Mouse (Mus musculus) CH12.LX (cell line): ENCODE data around the gene Moxd1. TPM values are rescaled to one million over a fixed set of nuclear protein-coding genes. Genes with fewer than 3 reads are reported as not detected.

ENCODE experiments used
- DNase-seq: peaks from one replicate; pipeline ENCODE4 v3.0.0-alpha.2; 2013; ENCODE audit errors: extremely low read depth
- H3K27ac ChIP-seq: 2 replicates; pipeline ENCODE4 v1.5.1; 2012; ENCODE audit warnings: low read depth, mild to moderate bottlenecking, control low read depth, moderate library complexity; ENCODE audit not compliant: insufficient read depth
- H3K27me3 ChIP-seq: replicated peaks from 2 replicates; pipeline ENCODE3; 2012; ENCODE audit warnings: inconsistent platforms
- H3K36me3 ChIP-seq, 2 experiments: replicated peaks in 1 of 2; 2 replicates each; pipeline versions ENCODE3 to v1.6.1; 2012; ENCODE audit warnings: inconsistent platforms in 1 of 2, low read length in 1 of 2, mild to moderate bottlenecking in 1 of 2, mixed read lengths in 1 of 2, moderate library complexity in 1 of 2; ENCODE audit not compliant: control insufficient read depth in 1 of 2, insufficient read depth in 1 of 2
- H3K4me1 ChIP-seq, 2 experiments: 2 replicates each; pipeline ENCODE4 v1.6.1; 2012; ENCODE audit warnings: inconsistent platforms in 1 of 2, moderate library complexity in 1 of 2; ENCODE audit not compliant: insufficient read depth in 2 of 2, control insufficient read depth in 1 of 2
- H3K4me2 ChIP-seq: 2 replicates; pipeline ENCODE4 v1.6.1; 2012; ENCODE audit warnings: low read depth, mild to moderate bottlenecking, control low read depth; ENCODE audit not compliant: poor library complexity, insufficient read depth, severe bottlenecking
- H3K4me3 ChIP-seq, 3 experiments: fragments of 150-350 bp in 1 of 3; sonication (generic) in 1 of 3; replicated peaks in 1 of 3; 2 replicates each; pipeline versions ENCODE3 to v1.5.1; 2011 to 2012; ENCODE audit warnings: low read depth in 2 of 3, low read length in 2 of 3, mild to moderate bottlenecking in 2 of 3, moderate library complexity in 2 of 3, control low read depth in 1 of 3, improper control_type of control experiment in 1 of 3, inconsistent platforms in 1 of 3, mixed read lengths in 1 of 3; ENCODE audit not compliant: poor library complexity in 1 of 3
- H3K79me2 ChIP-seq: replicated peaks from 2 replicates; pipeline ENCODE4 v1.6.1; 2012; ENCODE audit warnings: mild to moderate bottlenecking, moderate library complexity; ENCODE audit not compliant: control insufficient read depth, poor library complexity, insufficient read depth, severe bottlenecking; ENCODE audit errors: extremely low read depth
- H3K9ac ChIP-seq: 2 replicates; pipeline ENCODE4 v1.6.1; 2012; ENCODE audit warnings: low read depth, mild to moderate bottlenecking, control low read depth, moderate library complexity; ENCODE audit not compliant: insufficient read depth
- H3K9me3 ChIP-seq: replicated peaks from 2 replicates; pipeline ENCODE3; 2012; ENCODE audit warnings: low read length, inconsistent platforms, mixed read lengths
- BHLHE40 ChIP-seq: IDR thresholded peaks from 2 replicates; pipeline ENCODE4 v1.6.1; 2011; ENCODE audit warnings: mild to moderate bottlenecking, low read depth, low read length, improper control_type of control experiment
- CHD1 ChIP-seq: IDR thresholded peaks from 2 replicates; pipeline ENCODE4 v1.6.1; 2012; ENCODE audit warnings: low read depth, low read length, improper control_type of control experiment, inconsistent platforms
- CHD2 ChIP-seq: IDR thresholded peaks from 2 replicates; pipeline ENCODE4 v1.6.1; 2011; ENCODE audit warnings: low read length, improper control_type of control experiment
- E2F4 ChIP-seq: IDR thresholded peaks from 2 replicates; pipeline ENCODE4 v1.6.1; 2011; ENCODE audit warnings: low read depth, low read length, improper control_type of control experiment; ENCODE audit not compliant: insufficient replicate concordance
- ETS1 ChIP-seq: conservative IDR thresholded peaks from 2 replicates; pipeline ENCODE4 v1.6.1; 2012; ENCODE audit warnings: low read depth, mild to moderate bottlenecking, inconsistent platforms, low read length, improper control_type of control experiment, moderate library complexity
- JUND ChIP-seq: conservative IDR thresholded peaks from 2 replicates; pipeline ENCODE4 v1.6.1; 2011; ENCODE audit warnings: low read depth, low read length, improper control_type of control experiment
- KAT2A ChIP-seq: IDR thresholded peaks from 2 replicates; pipeline ENCODE4 v1.6.1; 2012; ENCODE audit warnings: low read length, improper control_type of control experiment, inconsistent platforms; ENCODE audit not compliant: insufficient replicate concordance
- MAFK ChIP-seq: IDR thresholded peaks from 2 replicates; pipeline ENCODE4 v1.6.1; 2011; ENCODE audit warnings: low read length, improper control_type of control experiment; ENCODE audit not compliant: insufficient replicate concordance
- MAX ChIP-seq: IDR thresholded peaks from 2 replicates; pipeline ENCODE4 v1.6.1; 2011; ENCODE audit warnings: low read length, improper control_type of control experiment
- MEF2A ChIP-seq: IDR thresholded peaks from 2 replicates; pipeline ENCODE4 v1.6.1; 2014; ENCODE audit warnings: low read depth, mild to moderate bottlenecking, inconsistent platforms, low read length, improper control_type of control experiment, borderline replicate concordance
- MXI1 ChIP-seq: IDR thresholded peaks from 2 replicates; pipeline ENCODE4 v1.6.1; 2011; ENCODE audit warnings: mild to moderate bottlenecking, low read depth, low read length, improper control_type of control experiment
- MYC ChIP-seq: IDR thresholded peaks from 2 replicates; pipeline ENCODE4 v1.6.1; 2011; ENCODE audit warnings: low read depth, mild to moderate bottlenecking, improper control_type of control experiment, low read length
- NELFE ChIP-seq: IDR thresholded peaks from 2 replicates; pipeline ENCODE4 v1.6.1; 2011; ENCODE audit warnings: low read depth, low read length, improper control_type of control experiment
- SIN3A ChIP-seq: IDR thresholded peaks from 2 replicates; pipeline ENCODE4 v1.6.1; 2012; ENCODE audit warnings: low read length, improper control_type of control experiment, inconsistent platforms
- SMC3 ChIP-seq: IDR thresholded peaks from 2 replicates; pipeline ENCODE4 v1.6.1; 2011; ENCODE audit warnings: low read depth, low read length, improper control_type of control experiment
- TBP ChIP-seq: conservative IDR thresholded peaks from 2 replicates; pipeline ENCODE4 v1.6.1; 2011; ENCODE audit warnings: low read depth, low read length, improper control_type of control experiment
- TCF12 ChIP-seq: IDR thresholded peaks from 2 replicates; pipeline ENCODE4 v1.6.1; 2014; ENCODE audit warnings: low read depth, mild to moderate bottlenecking, inconsistent platforms, low read length, improper control_type of control experiment
- USF1 ChIP-seq: IDR thresholded peaks from 2 replicates; pipeline ENCODE4 v1.6.1; 2014; ENCODE audit warnings: low read depth, mild to moderate bottlenecking, inconsistent platforms, low read length, improper control_type of control experiment
- ZC3H11A ChIP-seq: IDR thresholded peaks from 2 replicates; pipeline ENCODE4 v1.6.1; 2012; ENCODE audit warnings: low read depth, mild to moderate bottlenecking, inconsistent platforms, low read length, improper control_type of control experiment
- ZNF384 ChIP-seq: IDR thresholded peaks from 2 replicates; pipeline ENCODE4 v1.6.1; 2012; ENCODE audit warnings: low read depth, low read length, improper control_type of control experiment, inconsistent platforms
- dilution Hi-C: fragments of 300-500 bp; cut with MboI; formaldehyde crosslinking; loops from 2 replicates; pipeline ENCODE4 v1.14.3; 2020; ENCODE audit warnings: low sequenced_read_pairs; ENCODE audit not compliant: extremely low pct_unique_long_range_greater_than_20kb, extremely low pct_ligation_motif_present
- in situ Hi-C: fragments of 300-500 bp; cut with MboI; formaldehyde crosslinking; loops from 3 replicates; pipeline ENCODE4 v1.14.3; 2019; ENCODE audit warnings: low sequenced_read_pairs, low pct_ligation_motif_present, low pct_unique_long_range_greater_than_20kb, mixed read lengths
- polyA plus RNA-seq: library from polyadenylated mRNA; unstranded; fragments of >175 nt; gene quantifications from 2 replicates; pipeline ENCODE4 v1.2.1, GENCODE M21; 2012; ENCODE audit warnings: low read depth; ENCODE audit not compliant: insufficient read length
- total RNA-seq, 2 experiments: library from RNA; depleted of rRNA; stranded (reverse); fragments of 300-350 nt in 1 of 2; fragments of >200 nt in 1 of 2; gene quantifications; 2 replicates each; pipeline ENCODE4 v1.2.3; 2012 to 2014

Moxd1 gene
- total and polyA plus RNA-seq, 3 experiments: not detected

GRCm38 (mm10) chr10:24235426-24236283, 12.3 kb downstream of the Moxd1 start:
- in situ Hi-C loops: loop anchor here (10.0 kb wide), 1 partner anchor 69 kb away; no protein-coding TSS in a partner anchor

GRCm38 (mm10) chr10:24246815-24247214, 23.5 kb downstream of the Moxd1 start:
- in situ Hi-C loops: no loop called here
- no peaks in the 10 kb centered on the region for H3K27me3 ChIP-seq
- dilution Hi-C loops: no loop called here
- H3K79me2 ChIP-seq: no peaks in the 10 kb centered on the region
- H3K27ac ChIP-seq: no peak overlapping the region
- no peak overlapping the region for H3K4me3 ChIP-seq
- H3K9ac ChIP-seq: no peak overlapping the region
- H3K4me2 ChIP-seq: no peak overlapping the region
- no peaks in the 10 kb centered on the region for H3K36me3 ChIP-seq
- DNase-seq: no peak
- H3K4me1 ChIP-seq: no peaks in the 10 kb centered on the region
- TF ChIP-seq E2F4: no peak
- no peaks in the 10 kb centered on the region for H3K9me3 ChIP-seq

More at GRCm38 (mm10) chr10:24235426-24236283, 12.3 kb downstream of the Moxd1 start:
- Histone ChIP-seq H3K27ac (no peak overlapping the region), H3K79me2 (no peaks in the 10 kb centered on the region), H3K27me3 (no peaks in the 10 kb centered on the region), H3K4me2 (no peak overlapping the region), H3K4me1 (no peaks in the 10 kb centered on the region), H3K4me3 (no peak overlapping the region), H3K9me3 (peaks cover 5% of the 10 kb centered on the region), H3K9ac (no peak overlapping the region), H3K36me3 (no peaks in the 10 kb centered on the region)
- no peak for DNase-seq
- dilution Hi-C loops: no loop called here
- TF ChIP-seq MEF2A (no peak), MAFK (no peak), ZNF384 (no peak), SIN3A (no peak)

GRCm38 (mm10) chr10:24248116-24248515, 24.8 kb downstream of the Moxd1 start:
- no peak overlapping the region for H3K4me3 ChIP-seq
- in situ Hi-C loops: no loop called here
- TF ChIP-seq MYC (no peak), SIN3A (no peak), CHD1 (no peak), TCF12 (no peak), KAT2A (no peak), ETS1 (no peak), MAX (no peak), TBP (no peak), SMC3 (no peak), CHD2 (no peak), ZNF384 (no peak), USF1 (no peak), JUND (no peak), BHLHE40 (no peak), MXI1 (no peak), NELFE (no peak), ZC3H11A (no peak)

More at GRCm38 (mm10) chr10:24248116-24248515, 24.8 kb downstream of the Moxd1 start:
- dilution Hi-C loops: no loop called here
- Histone ChIP-seq H3K27ac (no peak overlapping the region), H3K4me1 (no peaks in the 10 kb centered on the region), H3K27me3 (no peaks in the 10 kb centered on the region), H3K9me3 (no peaks in the 10 kb centered on the region), H3K79me2 (no peaks in the 10 kb centered on the region), H3K9ac (no peak overlapping the region), H3K4me2 (no peak overlapping the region), H3K36me3 (no peaks in the 10 kb centered on the region)
- no peak for DNase-seq
